ENCODE assay signal across 8 mouse cellular contexts in genomic region chr5:113606961-113607785, GRCm38 (mm10). TPM values are rescaled to one million over a fixed set of nuclear protein-coding genes. Genes with fewer than 3 reads are reported as not detected.
A peak's percentile ranks its signal among the peaks of the same experiment; 100 is the strongest.
DNase-seq lines count a peak whose midpoint lies in the region; ATAC-seq and TF ChIP-seq lines count a peak whose summit lies in the region.

No protein-coding gene starts in this region.

- intact Hi-C loops in heart, adult 2 months (cut with DNase I) = loop anchor here (5.0 kb wide), 1 partner anchor 45 kb away; the partner anchor contains the start of gene Cmklr1
- intact Hi-C loops in heart, postnatal 14 days (cut with DNase I) = no loop called here

- 55% methylated on average over 8 of the region's 8 CpGs for WGBS in heart, adult 2 months
- WGBS in heart, embryonic 10.5 days = 69% methylated on average over 8 of the region's 8 CpGs
- 76% methylated on average over 8 of the region's 8 CpGs for WGBS in neural tube, embryonic 11.5 days
- WGBS in stomach, embryonic 15.5 days = 72% methylated on average over 8 of the region's 8 CpGs

- no peak overlapping the region for H3K4me2 ChIP-seq in neural tube, embryonic 11.5 days (ENCODE audit: low read depth)
- H3K4me2 ChIP-seq in stomach, embryonic 15.5 days = no peak overlapping the region

- peak in 1 of 2 experiments; percentile 52 for DNase-seq in heart, adult 2 months
- no peak for DNase-seq in heart, embryonic 10.5 days (ENCODE audit: low spot score)
- no peak for DNase-seq in neural tube, embryonic 11.5 days (ENCODE audit: low spot score)
- DNase-seq in neural tube, embryonic 10.5 days (ENCODE audit: extremely low spot score, low spot score) = no peak
- peak; percentile 41 to 49 for DNase-seq in heart, postnatal 14 days
- DNase-seq in spleen, adult 18-20 months = no peak

- peaks cover 7% of the 10 kb centered on the region for H3K4me1 ChIP-seq in heart, adult 2 months (ENCODE audit: control insufficient read depth, insufficient read depth, low read length)
- H3K4me1 ChIP-seq in heart, embryonic 10.5 days = peaks cover 32% of the 10 kb centered on the region
- peaks cover 12% of the 10 kb centered on the region; the same call in 1 of the 2 replicates for H3K4me1 ChIP-seq in neural tube, embryonic 11.5 days (ENCODE audit: control insufficient read depth, insufficient read depth, low read length)
- H3K4me1 ChIP-seq in stomach, embryonic 15.5 days = peaks cover 13% of the 10 kb centered on the region; the same call in 1 of the 2 replicates

- H3K9me3 ChIP-seq in heart, embryonic 10.5 days = no peaks in the 10 kb centered on the region
- no peaks in the 10 kb centered on the region for H3K9me3 ChIP-seq in neural tube, embryonic 11.5 days (ENCODE audit: control insufficient read depth, low read length)
- no peaks in the 10 kb centered on the region for H3K9me3 ChIP-seq in stomach, embryonic 15.5 days

- no peak overlapping the region for H3K4me3 ChIP-seq in heart, adult 2 months
- no peak overlapping the region for H3K4me3 ChIP-seq in heart, embryonic 10.5 days
- no peak overlapping the region for H3K4me3 ChIP-seq in neural tube, embryonic 11.5 days (ENCODE audit: low read depth, low read length)
- H3K4me3 ChIP-seq in stomach, embryonic 15.5 days (replicated peaks) = no peak overlapping the region

- H3K79me2 ChIP-seq in heart, adult 2 months (replicated peaks; ENCODE audit: control insufficient read depth, insufficient read depth, low read length) = no peaks in the 10 kb centered on the region

- TF ChIP-seq POLR2A in heart, adult 2 months (IDR thresholded peaks at IDR 0.05; ENCODE audit: insufficient read depth, low read depth, low read length) = no peak

- TF ChIP-seq CTCF in heart, adult 2 months (IDR thresholded peaks at IDR 0.05) = peak; percentile 42

- TF ChIP-seq EP300 in heart, adult 2 months (IDR thresholded peaks at IDR 0.05; ENCODE audit: insufficient read depth, low read depth, low read length) = no peak

- H3K27me3 ChIP-seq in heart, adult 2 months (ENCODE audit: control insufficient read depth, insufficient read depth, low read length) = no peaks in the 10 kb centered on the region
- peaks cover 28% of the 10 kb centered on the region; the same call in 1 of the 2 replicates for H3K27me3 ChIP-seq in heart, embryonic 10.5 days (ENCODE audit: insufficient read depth, poor library complexity, severe bottlenecking)
- no peaks in the 10 kb centered on the region for H3K27me3 ChIP-seq in neural tube, embryonic 11.5 days (ENCODE audit: control insufficient read depth, insufficient read depth, low read length)
- H3K27me3 ChIP-seq in stomach, embryonic 15.5 days (replicated peaks) = no peaks in the 10 kb centered on the region

- H3K9ac ChIP-seq in heart, adult 2 months (ENCODE audit: low read depth, low read length) = no peak overlapping the region
- H3K9ac ChIP-seq in neural tube, embryonic 11.5 days (ENCODE audit: low read length) = no peak overlapping the region
- no peak overlapping the region for H3K9ac ChIP-seq in stomach, embryonic 15.5 days

- no peaks in the 10 kb centered on the region for H3K36me3 ChIP-seq in heart, adult 2 months (ENCODE audit: control insufficient read depth, insufficient read depth, low read length)
- no peaks in the 10 kb centered on the region for H3K36me3 ChIP-seq in heart, embryonic 10.5 days
- H3K36me3 ChIP-seq in neural tube, embryonic 11.5 days (ENCODE audit: control insufficient read depth, insufficient read depth, low read length) = no peaks in the 10 kb centered on the region
- no peaks in the 10 kb centered on the region for H3K36me3 ChIP-seq in stomach, embryonic 15.5 days

- ATAC-seq in neural tube, embryonic 11.5 days (ENCODE audit: insufficient read depth, low FRiP score, low TSS enrichment) = no peak
- ATAC-seq in stomach, embryonic 15.5 days (ENCODE audit: insufficient read depth, low FRiP score, low read depth) = no peak
- ATAC-seq in monocyte, adult 5-6 weeks (replicated peaks; ENCODE audit: insufficient number of reproducible peaks, low FRiP score, low TSS enrichment, poor library complexity, severe bottlenecking) = no peak

- H3K27ac ChIP-seq in heart, adult 2 months = peak overlapping the region; percentile 42
- no peak overlapping the region for H3K27ac ChIP-seq in heart, embryonic 10.5 days
- H3K27ac ChIP-seq in neural tube, embryonic 11.5 days (ENCODE audit: low read depth, low read length) = peak overlapping the region; percentile 73; the same call in 1 of the 2 replicates
- H3K27ac ChIP-seq in stomach, embryonic 15.5 days = peak overlapping the region; percentile 69

RNA-seq across cellular contexts. Expression of gene Cmklr1, which starts 43.1 kb away (rescaled TPM):
- 10 to 100 TPM; 22.0 to 28.5 TPM for total RNA-seq in heart, adult 2 months (2021)
- 42.0 and 43.6 TPM in 2 replicates for polyA plus RNA-seq in heart, adult 2 months (2012; rRNA removed)
- 1.3 and 3.3 TPM in 2 replicates for polyA plus RNA-seq in heart, embryonic 10.5 days (2016; fragmentation: Nextera tagmentation; extraction: Ambion mirVana)
- polyA plus RNA-seq in neural tube, embryonic 11.5 days (2014; fragmentation: Nextera tagmentation; extraction: Ambion mirVana) = 1.8 and 1.9 TPM in 2 replicates
- 10 to 100 TPM; 23.8 to 25.0 TPM for total RNA-seq in heart, postnatal 14 days (2021)
- 4.4 and 5.1 TPM in 2 replicates for polyA plus RNA-seq in stomach, embryonic 15.5 days (2015; fragmentation: Nextera tagmentation; extraction: Ambion mirVana)
- total RNA-seq in monocyte, adult 5-6 weeks (2017) = 15.8 to 84.7 TPM (median 20.2 TPM) in 3 replicates

Comparison
In these comparisons a context has a peak if more than half of its experiments do, and no peak if none do; other contexts are left out.
1. DNase-seq: peak in heart, postnatal 14 days (2 of 2); none in heart, embryonic 10.5 days (single experiment), neural tube, embryonic 11.5 days (single experiment), neural tube, embryonic 10.5 days (single experiment) and spleen, adult 18-20 months (0 of 2).